Mouse (Mus musculus): Measurements from ENCODE around the gene Lrch3.

Lrch3 gene

GRCm38 (mm10) chr16:32980227-32980626 lies 66.3 kb downstream of the Lrch3 start:
- in situ Hi-C loops (cut with MboI, MseI): no loop called here

- in situ Hi-C loops (cut with MboI, MseI): no loop called here
Observed at GRCm38 (mm10) chr16:32981405-32981804, 67.5 kb downstream of the Lrch3 start.

GRCm38 (mm10) chr16:32984631-32985030 lies 70.7 kb downstream of the Lrch3 start:
- in situ Hi-C loops (cut with MboI, MseI): no loop called here

- in situ Hi-C loops (cut with MboI, MseI): no loop called here
Observed at GRCm38 (mm10) chr16:32992158-32992557, 78.3 kb downstream of the Lrch3 start.

- in situ Hi-C loops (cut with MboI, MseI): no loop called here
Observed at GRCm38 (mm10) chr16:33005216-33005615, 91.3 kb downstream of the Lrch3 start.

GRCm38 (mm10) chr16:33006888-33007287 lies 93.0 kb downstream of the Lrch3 start:
- in situ Hi-C loops (cut with MboI, MseI): no loop called here

GRCm38 (mm10) chr16:33007436-33007835 lies 93.5 kb downstream of the Lrch3 start:
- in situ Hi-C loops (cut with MboI, MseI): no loop called here

GRCm38 (mm10) chr16:33010166-33010565 lies 96.3 kb downstream of the Lrch3 start:
- in situ Hi-C loops (cut with MboI, MseI): no loop called here

GRCm38 (mm10) chr16:33013801-33014200 lies 99.9 kb downstream of the Lrch3 start:
- in situ Hi-C loops (cut with MboI, MseI): no loop called here

- in situ Hi-C loops (cut with MboI, MseI): no loop called here
Observed at GRCm38 (mm10) chr16:33014921-33015320, 101.0 kb downstream of the Lrch3 start.

- in situ Hi-C loops (cut with MboI, MseI): no loop called here
Observed at GRCm38 (mm10) chr16:33015396-33015907, 101.6 kb downstream of the Lrch3 start.

- in situ Hi-C loops (cut with MboI, MseI): no loop called here
Observed at GRCm38 (mm10) chr16:33015986-33016385, 102.1 kb downstream of the Lrch3 start.

GRCm38 (mm10) chr16:33017677-33018349 lies 103.9 kb downstream of the Lrch3 start:
- in situ Hi-C loops (cut with MboI, MseI): no loop called here

- in situ Hi-C loops (cut with MboI, MseI): no loop called here
Observed at GRCm38 (mm10) chr16:33019117-33019770, 105.3 kb downstream of the Lrch3 start.

- in situ Hi-C loops (cut with MboI, MseI): loop anchor here (10.0 kb wide), 1 partner anchor 207 kb away; the partner anchor contains the start of gene Smbd1
Observed at GRCm38 (mm10) chr16:33021381-33021780, 107.5 kb downstream of the Lrch3 start.

- in situ Hi-C loops (cut with MboI, MseI): loop anchor here (10.0 kb wide), 1 partner anchor 209 kb away; the partner anchor contains the start of gene Smbd1
Observed at GRCm38 (mm10) chr16:33023750-33024149, 109.8 kb downstream of the Lrch3 start.

- in situ Hi-C loops (cut with MboI, MseI): loop anchor here (10.0 kb wide), 1 partner anchor 210 kb away; the partner anchor contains the start of gene Smbd1
Observed at GRCm38 (mm10) chr16:33024456-33025104, 110.7 kb downstream of the Lrch3 start.

GRCm38 (mm10) chr16:33026357-33026756 lies 112.5 kb downstream of the Lrch3 start:
- in situ Hi-C loops (cut with MboI, MseI): loop anchor here (10.0 kb wide), 1 partner anchor 212 kb away; the partner anchor contains the start of gene Smbd1

- in situ Hi-C loops (cut with MboI, MseI): no loop called here
Observed at GRCm38 (mm10) chr16:33036006-33036405, 122.1 kb downstream of the Lrch3 start.

GRCm38 (mm10) chr16:33042682-33043081 lies 128.8 kb downstream of the Lrch3 start:
- in situ Hi-C loops (cut with MboI, MseI): no loop called here

- in situ Hi-C loops (cut with MboI, MseI): no loop called here
Observed at GRCm38 (mm10) chr16:33043268-33043667, 129.4 kb downstream of the Lrch3 start.

GRCm38 (mm10) chr16:33048004-33048403 lies 134.1 kb downstream of the Lrch3 start:
- in situ Hi-C loops (cut with MboI, MseI): no loop called here
